Mouse (Mus musculus) urinary bladder, adult 18-20 months (tissue): Measurements from ENCODE around the gene Platr17.
"Not testable (repeated sequence)": the region's sequence is repeated elsewhere in the genome, so short reads cannot be mapped to it uniquely, and the experiment has no call there.

Experiments
- DNase-seq, 2 experiments: peaks; one replicate each; pipeline ENCODE4 v3.0.0; 2022; ENCODE audit warnings: low spot score in 2 of 2, mixed read lengths in 2 of 2

Gene Platr17

DNA sequence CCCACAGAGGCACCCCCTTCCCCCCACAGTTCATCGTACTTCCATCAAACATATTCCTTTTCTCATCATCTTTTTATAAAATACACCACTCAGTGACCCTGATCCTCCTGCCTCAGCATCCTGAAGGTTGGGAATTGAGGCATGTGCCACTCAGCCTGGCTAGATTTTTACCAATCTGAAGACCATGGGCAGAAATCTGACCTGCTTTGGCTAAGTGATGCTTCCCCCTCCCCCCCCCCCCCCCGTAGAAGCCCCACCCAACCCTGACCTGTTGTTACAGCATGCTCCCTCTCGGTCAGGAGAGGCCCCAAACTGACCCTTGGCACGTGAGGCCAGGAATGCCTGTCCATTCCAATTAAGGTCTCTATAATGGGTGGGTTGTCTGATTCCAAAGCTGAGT, at the start of gene Platr17:
Gene Platr17 (plus strand): TSS at position 301 of the 400 bp plus-strand sequence.
- DNase-seq: not testable (repeated sequence)

DNA sequence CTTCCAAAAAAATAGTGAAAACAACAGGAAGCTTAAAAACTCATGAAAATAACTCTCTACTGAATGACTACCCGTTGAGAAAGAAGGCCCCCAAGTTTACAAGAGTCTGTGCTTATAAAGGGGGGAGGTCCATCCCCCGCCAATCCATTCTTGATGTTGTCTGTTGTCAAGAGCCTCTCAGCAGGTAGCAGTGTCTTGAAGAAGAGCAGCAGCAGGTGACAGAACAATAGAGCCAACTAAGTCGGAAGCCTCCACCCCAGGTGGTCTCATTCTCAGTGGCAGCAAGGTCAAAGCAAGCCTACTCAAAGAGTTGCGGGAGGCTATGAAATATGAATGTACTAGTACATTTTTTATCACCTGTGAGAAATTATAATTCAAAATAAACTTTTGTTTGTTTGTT, 47.1 kb upstream of the Platr17 start:
- DNase-seq: no peak

DNA sequence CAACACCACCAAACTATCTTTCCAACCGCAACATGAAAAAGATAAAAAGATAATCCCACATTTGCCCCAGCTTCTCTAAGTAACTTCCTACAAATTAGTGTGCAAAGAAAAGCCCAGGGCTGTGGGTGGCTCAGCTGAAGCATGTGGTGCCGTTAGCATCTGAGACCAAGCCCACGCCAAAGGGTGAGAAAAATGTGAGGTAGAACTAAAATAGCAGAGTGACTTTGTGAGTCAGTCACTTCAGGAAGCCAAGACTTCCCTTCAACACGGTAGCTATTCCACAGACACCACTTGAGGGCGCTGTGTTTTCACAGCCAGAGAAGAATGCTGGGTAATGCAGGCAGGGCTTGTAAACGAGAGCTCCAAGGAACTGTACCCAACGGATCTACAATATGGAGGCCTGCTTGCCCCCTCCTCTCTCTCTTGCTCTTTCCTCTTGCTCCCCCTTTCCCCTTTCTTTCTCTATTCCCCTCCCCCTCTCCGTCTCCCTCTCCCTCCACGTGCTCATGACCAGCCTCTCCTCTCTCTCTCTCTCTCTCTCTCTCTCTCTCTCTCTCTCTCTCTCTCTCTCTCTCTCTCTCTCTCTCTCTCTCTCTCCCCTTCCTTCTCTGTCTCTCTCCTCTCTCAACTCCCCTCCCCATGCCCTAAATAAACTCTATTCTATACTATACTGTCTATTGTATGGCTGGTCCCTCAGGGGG, 39.5 kb upstream of the Platr17 start:
- no peak for DNase-seq

DNA sequence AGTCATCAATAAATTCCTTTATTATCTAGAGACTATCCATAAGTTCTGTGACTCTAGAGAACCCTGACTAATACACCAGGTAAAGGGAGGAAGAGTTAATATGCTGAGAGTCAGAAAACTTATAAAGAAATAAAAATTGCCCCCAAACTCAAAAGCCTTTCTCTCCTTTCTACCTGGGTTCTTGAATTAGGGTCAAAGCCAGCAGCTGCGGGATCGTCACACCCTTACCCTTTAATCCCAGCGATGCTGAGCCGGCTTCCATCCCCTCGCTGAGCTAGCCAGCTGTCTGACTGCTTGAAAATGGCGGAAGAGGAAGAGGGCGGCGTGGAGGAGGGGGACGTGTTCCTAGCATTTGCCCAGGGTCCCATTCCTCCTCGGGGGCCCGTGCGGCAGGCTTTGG, 31.4 kb upstream of the Platr17 start, which contains the start of gene Gm7029:
Gene Gm7029 (plus strand): TSS at position 301 of the 400 bp plus-strand sequence.
- not testable (repeated sequence) for DNase-seq

DNA sequence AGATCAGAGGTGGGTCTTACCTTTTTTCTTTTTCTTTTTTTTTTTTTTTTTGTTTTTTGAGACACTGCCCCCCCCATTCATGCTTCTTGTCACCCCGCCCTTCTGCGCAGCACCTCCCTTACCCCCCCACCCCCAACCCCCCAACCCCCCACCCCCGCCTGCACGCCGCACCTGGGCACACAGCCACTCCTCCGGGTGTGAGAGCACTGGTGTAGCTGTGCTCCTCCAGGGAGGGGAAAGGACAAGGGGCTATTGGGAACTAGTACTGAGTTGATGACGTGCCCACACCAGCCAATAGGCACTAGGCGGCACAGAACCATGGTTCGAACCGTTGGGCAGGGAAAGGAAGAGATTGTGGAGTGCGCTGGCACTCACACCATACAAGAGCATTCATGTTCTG, 30.5 kb upstream of the Platr17 start:
- DNase-seq: no peak

DNA sequence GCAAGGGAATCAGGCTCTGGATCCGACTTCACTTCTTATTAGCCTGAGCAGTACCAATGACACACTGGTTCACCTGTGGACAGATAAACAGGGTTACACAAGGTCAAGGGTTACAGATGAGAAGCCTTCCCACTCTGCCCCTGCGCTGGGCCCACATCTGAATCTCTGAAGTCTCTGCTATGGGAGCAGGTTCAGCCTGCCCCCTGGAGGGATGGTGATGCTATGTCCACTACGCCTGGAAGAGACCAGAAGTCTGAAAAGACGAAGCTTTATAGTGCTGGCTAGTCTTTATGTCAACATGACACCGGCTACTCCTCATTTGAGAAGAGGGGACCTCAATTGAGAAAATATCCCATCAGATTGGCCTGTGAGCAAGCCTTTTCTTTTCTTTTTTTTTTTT, 29.1 kb upstream of the Platr17 start:
- DNase-seq: not testable (repeated sequence)

DNA sequence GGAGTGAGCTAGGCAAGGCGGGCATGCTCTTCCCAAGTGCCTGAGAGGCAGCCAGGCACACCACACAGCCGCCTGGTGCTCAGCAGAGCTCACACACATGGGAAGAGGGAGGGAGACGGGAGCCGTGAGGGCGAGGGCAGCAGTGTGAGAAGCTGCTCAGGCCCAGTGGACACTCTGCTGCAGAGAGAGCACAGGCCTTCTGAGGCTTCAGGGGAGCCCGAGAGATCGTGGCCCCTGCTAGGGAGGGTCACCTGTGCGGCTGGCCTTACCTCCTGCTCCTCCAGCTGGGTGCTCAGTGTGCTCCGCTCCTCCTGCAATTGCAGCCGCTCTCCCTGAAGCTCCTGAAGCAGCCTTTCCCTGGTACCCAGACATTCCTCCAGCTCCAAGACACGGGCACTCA, 20.6 kb upstream of the Platr17 start:
- not testable (repeated sequence) for DNase-seq

DNA sequence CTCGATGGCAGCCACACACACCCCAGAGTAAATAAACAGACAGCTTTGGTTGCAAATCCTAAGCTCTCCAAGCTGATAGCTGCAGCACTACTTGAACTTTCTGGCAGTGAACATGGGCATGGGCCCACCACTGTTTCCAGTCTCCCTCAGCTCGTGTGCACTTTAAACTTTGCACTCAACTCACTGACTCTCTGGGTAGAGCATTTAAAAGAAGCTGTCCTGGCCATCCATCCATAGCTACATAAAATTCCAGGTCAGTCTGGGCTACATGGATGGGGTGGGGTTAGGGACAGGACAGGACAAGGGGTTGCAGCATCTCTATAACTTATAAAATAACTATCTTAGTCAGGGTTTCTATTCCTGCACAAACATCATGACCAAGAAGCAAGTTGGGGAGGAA, 17.1 kb upstream of the Platr17 start:
- not testable (repeated sequence) for DNase-seq

DNA sequence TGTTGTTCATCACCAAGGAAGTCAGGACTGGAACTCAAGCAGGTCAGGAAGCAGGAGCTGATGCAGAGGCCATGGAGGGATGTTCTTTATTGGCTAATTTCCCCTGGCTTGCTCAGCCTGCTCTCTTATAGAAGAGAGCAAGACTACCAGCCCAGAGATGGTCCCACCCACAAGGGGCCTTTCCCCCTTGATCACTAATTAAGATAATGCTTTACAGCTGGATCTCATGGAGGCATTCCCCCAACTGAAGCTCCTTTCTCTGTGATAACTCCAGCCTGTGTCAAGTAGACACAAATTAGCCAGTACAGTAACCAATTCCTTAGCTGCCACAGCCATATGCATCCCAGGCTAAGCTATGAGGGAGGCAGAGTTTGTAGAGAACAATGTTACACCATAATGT, 16.7 kb upstream of the Platr17 start:
- not testable (repeated sequence) for DNase-seq

DNA sequence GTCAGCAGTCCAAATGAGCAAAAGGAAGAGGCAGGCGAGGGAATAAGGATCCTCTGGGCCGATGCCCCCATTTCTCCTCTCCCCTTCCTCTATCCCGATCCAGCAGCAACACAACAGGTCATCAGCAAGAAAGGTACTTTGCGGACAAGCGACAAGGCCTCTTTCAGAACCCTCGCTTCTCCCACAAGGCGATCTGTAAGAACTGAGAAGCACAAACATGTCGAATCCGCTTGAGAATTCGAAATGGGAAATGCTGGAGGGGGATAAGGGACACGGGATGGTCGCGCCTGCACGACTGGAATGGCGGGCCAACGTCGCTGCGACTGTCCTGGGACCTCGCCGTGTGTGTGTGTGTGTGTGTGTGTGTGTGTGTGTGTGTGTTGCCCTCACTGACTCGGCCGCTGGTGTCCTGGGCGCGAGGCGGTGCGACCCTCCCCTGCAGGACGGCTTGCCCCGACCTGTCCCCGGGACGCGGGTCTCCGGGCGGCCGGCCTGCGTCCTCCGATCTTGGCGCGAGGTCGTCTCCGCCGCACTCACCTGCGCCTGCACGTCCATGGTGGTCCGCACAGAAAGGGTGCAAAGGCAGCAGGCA, 14.9 kb upstream of the Platr17 start:
- DNase-seq: not testable (repeated sequence)

DNA sequence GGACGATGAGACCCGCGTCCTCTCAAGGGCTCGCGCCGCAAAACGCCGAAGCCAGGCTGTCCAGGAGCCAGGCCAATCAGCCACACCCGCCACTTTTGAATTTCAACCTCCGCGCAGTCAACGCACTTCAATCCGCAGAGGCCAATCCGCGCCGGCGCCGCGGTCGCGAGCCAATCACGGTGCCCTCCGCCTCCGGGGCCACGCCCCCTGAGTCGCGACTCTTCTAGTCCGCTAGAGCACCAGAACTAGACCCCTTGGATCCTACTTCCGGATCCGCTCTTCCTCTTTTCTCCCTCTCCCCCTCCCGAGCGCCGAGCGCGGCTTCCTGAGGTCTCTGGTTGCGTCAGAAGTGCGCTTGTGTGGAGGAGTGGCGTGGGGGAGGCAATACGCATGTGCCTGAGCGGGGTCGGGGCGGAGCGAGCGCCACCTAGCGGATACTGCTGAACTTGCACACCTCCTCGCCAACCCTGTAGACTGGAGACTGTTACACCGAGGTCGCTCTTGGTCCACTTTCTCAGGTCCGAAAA, 14.3 kb upstream of the Platr17 start, which contains the start of gene Kifc1:
Gene Kifc1 (minus strand): TSS at position 129 of the 527 bp plus-strand sequence.
- DNase-seq: peak; percentile 91 to 99

DNA sequence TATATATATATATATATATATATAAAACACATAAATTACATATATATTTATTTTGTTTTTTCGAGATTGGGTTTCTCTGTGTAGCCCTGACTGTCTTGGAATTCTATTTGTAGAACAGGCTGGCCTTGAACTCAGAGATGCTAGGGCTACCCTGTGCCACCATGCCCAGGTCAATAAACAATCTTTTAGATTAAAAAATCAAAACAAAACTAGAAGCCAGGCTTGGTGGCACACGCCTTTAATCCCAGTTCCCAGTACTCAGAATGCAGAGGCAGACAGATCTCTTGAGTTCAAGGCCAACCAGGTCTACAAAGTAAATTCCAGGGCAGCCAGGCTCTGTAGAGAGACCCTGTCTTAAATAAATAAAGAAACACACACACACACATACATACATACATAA, 13.6 kb upstream of the Platr17 start:
- no peak for DNase-seq

DNA sequence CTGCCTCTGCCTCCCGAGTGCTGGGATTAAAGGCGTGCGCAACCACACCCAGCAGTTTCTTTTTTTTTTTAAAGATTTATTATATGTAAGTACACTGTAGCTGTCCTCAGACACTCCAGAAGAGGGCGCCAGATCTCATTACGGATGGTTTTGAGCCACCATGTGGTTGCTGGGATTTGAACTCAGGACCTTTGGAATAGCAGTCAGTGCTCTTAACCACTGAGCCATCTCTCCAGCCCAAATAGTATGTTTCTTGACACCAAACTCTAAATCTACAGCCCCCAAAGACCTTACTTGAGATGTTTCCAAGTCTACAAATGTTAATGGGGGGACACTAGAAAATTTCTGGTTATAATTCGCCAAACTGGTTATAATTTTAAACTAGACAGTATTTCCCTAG, 13.0 kb upstream of the Platr17 start:
- DNase-seq: not testable (repeated sequence)

DNA sequence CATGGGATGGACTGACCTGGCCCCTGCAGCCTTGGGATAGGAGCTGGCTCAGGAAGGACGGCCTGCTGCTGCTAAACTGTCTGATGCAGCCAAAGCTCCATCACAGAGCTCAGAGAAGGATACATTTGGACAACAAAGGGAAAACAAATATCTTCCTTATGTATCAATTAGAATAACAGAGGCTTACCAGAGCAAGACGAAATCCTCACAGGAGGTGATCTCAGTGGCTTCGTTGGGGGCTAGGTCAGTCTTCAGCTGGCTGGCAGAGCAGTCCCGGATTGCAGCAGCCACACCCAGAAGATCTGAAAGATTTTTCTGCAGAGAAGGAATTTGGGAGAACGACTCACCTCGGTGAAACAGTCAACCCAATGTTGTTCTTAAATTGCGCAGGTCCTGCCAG, 12.5 kb upstream of the Platr17 start:
- no peak for DNase-seq

DNA sequence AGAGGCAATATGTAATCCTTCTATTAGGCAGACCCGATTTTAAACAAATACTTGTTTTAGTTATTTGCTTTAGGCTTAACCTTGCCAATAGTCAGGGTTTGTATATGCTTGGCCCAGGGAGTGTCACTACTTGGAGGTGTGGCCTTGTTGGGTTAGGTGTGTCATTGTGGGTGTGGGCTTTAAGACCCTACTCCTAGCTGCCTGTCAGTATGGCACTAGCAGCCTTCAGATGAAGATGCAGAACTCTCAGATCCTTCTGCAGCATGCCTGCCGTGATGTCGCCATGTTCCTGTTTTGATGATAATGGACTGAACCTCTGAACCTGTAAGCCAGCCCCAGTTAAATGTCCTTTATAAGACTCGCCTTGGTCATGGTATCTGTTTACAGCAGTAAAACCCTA, 11.9 kb upstream of the Platr17 start:
- DNase-seq: not testable (repeated sequence)

DNA sequence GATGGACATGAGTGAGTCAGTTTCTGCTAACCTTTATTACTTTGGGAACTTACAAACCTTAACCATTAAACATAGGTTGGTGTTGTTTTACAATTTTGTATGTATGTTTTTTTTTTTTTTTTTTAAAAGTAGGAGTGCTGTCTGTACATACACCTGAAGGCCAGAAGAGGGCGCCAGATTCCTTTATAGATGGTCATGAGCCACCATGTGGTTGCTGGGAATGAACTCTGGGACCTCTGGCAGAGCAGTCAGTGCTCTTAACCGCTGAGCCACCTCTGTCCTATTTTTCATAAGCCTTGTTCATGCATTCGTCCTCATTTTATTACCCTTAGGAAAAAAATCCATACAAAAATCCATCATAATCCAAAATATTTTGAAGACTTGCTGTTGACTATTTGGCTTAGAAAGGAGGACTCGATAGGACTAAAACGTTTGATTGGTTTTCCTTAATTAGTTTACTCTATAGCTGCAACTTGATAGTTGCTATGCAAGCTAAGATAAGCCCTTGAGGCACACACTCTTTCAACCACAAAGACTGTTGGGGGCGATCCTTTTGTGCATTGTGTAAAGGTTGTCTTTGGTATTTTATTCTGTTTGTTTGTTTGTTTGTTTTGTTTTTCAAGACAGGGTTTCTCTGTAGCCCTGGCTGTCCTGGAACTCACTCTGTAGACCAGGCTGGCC, 7.7 kb upstream of the Platr17 start:
- no peak for DNase-seq

DNA sequence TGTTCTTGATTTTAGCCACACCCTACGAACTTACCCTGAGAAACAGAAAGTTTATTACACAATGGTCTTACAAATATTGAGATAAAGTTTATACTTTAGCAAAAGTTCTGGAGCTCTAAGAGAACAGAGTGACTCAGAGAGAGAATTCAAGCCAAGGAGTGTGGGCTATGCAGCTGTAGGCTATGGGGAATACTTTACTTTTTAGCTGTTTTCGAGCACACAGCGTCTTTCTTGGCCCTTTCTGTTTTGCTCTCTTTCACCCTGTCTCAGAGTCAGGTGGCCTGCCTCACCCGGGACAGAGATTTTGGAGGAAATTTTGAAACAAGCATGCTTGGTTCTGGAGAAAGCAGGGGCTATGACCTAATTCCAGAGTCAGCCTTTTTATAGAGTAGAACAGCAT, 6.7 kb upstream of the Platr17 start:
- not testable (repeated sequence) for DNase-seq

DNA sequence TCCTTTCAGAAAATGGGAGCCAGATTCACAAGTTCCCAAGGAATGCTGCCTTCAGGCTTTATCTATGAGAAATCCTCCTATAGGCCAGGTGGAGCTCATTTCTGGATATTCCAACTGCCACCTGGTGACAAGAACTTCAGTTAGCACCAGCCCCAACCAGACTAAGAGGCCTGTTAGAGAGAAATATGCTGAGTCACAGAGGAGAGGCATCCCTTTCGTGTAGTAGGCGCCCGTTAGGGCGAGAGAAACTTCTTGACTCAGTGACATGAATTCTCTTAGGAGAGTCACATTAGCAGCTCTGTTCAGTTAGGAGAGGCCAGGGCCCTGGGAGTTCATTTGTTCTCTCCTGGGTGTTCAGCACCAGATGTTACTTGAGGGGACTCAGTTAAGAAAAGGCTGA, 5.3 kb upstream of the Platr17 start:
- no peak for DNase-seq

DNA sequence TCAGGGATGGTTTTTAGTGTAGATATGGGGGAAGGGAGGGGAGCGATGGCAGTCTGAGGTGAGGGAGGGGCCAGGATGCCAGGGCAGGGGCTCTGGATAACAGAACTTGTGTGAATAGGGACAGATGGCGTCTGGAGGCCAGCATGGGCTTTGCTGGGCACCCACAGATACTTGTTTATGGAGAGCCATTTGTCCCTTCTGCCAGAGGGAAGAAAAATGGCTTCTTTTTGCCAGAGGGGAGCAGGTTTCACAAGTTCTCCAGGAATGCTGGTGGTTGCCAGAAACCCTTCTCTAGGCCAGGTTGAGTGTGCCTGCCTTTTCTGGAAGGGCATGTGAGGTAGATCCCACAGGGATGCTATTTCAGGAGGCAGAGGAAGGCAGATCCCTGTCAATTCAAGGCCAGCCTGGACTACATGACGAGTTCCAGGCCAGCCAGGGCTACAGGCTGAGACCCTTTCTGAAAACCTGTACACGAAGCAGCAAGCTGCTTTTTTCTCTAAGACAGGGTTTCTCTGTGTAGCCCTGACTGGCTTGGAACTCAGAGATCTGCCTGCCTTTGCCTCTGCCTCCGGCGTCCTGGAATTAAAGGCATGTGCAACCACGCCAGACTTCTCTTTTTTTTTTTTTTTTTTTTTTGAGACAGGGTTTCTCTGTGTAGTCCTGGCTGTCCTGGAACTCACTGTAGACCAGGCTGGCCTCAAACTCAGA, 4.5 kb upstream of the Platr17 start:
- no peak for DNase-seq

DNA sequence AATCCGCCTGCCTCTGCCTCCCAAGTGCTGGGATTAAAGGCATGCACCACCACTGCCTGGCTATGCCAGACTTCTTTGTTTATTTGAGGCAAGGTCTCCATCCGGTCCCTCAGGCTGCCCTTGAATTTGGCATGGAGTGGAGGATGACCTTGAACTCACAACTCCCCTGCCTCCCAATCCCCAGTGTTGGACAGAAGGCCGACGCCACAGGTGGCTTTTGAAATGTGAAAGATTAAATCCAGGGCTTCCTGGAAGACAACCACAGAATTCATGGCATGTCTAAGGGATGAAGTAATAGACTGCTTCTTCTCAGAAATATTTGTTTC, 4.0 kb upstream of the Platr17 start:
- DNase-seq: no peak

DNA sequence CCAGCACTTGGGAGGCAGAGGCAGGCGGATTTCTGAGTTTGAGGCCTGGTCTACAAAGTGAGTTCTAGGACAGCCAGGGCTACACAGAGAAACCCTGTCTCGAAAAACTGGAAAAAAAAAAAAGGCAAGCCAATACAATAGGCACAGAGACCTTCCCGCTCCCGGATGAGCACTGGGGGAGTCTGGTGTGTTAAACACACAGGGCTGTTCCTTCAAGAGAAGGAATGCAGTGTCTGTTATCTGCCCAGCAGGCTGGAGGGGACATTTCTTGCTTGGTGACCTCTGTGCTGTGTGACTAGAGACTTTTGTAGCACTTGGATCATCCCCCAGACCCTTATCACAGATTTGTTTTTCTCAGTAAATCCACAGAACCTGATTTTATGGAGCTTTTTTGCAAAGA, 3.3 kb upstream of the Platr17 start:
- no peak for DNase-seq

DNA sequence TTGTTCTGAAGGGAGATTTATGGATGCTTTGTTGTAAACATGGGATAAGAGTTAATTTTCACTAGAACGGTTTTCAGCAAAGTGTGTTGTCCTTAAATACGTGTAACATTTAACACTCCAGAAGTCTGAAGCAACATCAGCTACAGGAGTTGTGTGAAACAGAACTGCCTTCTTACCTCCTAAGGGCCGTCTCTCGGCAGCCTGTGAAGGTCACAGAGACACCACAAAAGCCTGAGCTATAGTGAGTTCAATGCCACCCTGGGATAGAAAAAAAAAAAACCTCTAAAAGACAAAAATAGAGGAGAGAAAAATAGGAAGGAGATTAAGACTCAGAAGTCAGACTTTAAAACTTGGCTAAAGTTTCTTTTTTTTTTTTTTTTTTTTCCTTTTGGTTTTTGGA, 2.9 kb upstream of the Platr17 start:
- no peak for DNase-seq
